Mouse (Mus musculus): ENCODE data around the gene Foxf1.

GRCm38 (mm10) chr8:121104049-121104818 is 20.0 kb downstream of the Foxf1 start:
- TF ChIP-seq CTCF (IDR thresholded peaks at IDR 0.05; ENCODE audit: control insufficient read depth, insufficient read depth, insufficient read length) (peak; percentile 95), USF1 (IDR thresholded peaks at IDR 0.05; ENCODE audit: low read depth) (no peak), MYOD1 (IDR thresholded peaks at IDR 0.05; ENCODE audit: control insufficient read depth, insufficient read length, low read depth) (no peak), MAX (IDR thresholded peaks at IDR 0.05) (no peak), CEBPB (IDR thresholded peaks at IDR 0.05; ENCODE audit: low read depth) (no peak), FOSL1 (IDR thresholded peaks at IDR 0.05; ENCODE audit: insufficient read depth, low read length, poor library complexity, severe bottlenecking) (no peak)
